Mouse (Mus musculus) urinary bladder, postnatal 14 days (tissue): ENCODE data around the gene Taf8.

Source experiments
- DNase-seq: peaks from one replicate; pipeline ENCODE4 v3.0.0; 2021; ENCODE audit warnings: low spot score

The Taf8 gene

GRCm38 (mm10) chr17:47484241-47484921 lies 17.7 kb downstream of the Taf8 start:
- peak; percentile 75 for DNase-seq

GRCm38 (mm10) chr17:47482401-47482800 lies 19.7 kb downstream of the Taf8 start:
- DNase-seq, result peak; percentile 87

DNA sequence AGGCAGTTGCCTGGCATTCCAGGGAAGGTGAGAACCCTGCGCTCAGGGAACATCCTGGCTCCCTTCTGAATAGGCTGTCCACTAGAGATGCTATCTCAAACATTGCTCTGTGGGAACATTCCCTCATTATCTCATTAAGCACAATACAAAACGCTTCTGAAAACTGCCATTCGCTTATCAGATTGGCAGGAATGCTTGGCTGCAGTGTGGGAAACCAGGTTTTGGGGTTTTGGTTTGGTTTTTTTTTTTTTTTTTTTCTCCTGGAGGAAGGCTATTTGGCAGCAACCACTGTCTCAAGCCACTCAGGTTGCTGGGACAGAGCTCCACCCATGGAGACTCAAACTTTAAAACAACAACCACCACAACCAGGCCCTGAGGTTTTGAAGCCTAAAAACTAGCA lies 22.2 kb downstream of the Taf8 start:
- no peak for DNase-seq

DNA sequence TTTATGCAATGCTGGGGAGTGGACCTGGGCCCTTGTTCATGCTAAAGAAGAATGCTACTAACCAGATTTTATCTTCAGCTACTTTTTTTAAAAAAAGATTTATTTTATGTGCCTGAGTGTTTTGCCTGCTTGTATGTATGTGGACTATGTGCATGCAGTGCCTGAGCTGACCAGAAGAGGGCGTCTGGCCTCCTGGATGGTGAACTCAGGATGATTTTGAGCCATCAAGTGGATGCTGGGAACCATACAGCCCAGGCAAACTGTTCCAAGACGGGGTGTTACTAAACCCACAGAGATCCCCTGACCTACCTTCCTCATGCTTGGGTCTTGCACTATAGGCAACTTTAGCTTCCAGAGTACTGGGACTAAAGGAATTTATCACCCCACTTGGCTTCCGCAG lies 26.4 kb downstream of the Taf8 start:
- DNase-seq, result no peak

DNA sequence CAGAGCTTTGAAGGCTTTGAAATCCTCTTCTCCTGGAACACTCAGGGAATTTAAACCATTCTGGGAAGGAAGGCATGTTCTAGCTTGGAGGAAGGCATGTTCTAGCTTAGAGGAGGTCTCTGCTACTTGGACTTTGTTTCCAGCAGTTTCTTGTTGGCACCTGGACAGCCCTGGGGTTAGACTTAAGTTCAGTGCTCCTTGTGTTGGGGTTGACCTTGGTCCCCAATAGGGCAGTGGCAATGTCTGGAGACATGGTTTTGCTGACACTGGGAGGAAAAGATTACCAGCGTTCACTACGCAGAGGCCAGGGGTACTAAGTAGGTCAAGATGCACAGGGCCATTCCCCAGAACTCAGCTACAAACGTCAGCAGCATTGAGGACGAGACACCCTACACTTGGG lies 26.9 kb downstream of the Taf8 start:
- DNase-seq, result no peak

DNA sequence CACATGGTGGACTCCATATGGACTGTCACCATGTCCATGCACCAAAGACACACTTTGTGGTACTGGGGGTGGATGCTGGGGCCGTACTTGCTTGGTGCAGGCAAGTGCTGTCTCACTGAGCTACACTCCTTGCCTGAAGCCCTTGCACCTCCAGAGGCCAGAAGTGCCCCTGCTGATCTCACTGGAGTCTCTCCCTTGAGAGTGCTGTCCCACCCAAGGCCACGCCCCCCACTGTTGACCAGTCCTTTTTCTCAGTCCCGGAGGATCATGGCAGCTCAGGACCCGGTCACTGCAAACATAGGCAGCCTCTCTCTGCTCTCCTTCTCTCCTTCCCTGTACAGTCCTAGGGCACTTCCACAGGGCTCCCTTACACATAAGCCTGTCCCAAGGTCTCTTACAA lies 27.8 kb downstream of the Taf8 start:
- no peak for DNase-seq

GRCm38 (mm10) chr17:47473434-47473974 lies 28.6 kb downstream of the Taf8 start:
- DNase-seq, result peak; percentile 64

DNA sequence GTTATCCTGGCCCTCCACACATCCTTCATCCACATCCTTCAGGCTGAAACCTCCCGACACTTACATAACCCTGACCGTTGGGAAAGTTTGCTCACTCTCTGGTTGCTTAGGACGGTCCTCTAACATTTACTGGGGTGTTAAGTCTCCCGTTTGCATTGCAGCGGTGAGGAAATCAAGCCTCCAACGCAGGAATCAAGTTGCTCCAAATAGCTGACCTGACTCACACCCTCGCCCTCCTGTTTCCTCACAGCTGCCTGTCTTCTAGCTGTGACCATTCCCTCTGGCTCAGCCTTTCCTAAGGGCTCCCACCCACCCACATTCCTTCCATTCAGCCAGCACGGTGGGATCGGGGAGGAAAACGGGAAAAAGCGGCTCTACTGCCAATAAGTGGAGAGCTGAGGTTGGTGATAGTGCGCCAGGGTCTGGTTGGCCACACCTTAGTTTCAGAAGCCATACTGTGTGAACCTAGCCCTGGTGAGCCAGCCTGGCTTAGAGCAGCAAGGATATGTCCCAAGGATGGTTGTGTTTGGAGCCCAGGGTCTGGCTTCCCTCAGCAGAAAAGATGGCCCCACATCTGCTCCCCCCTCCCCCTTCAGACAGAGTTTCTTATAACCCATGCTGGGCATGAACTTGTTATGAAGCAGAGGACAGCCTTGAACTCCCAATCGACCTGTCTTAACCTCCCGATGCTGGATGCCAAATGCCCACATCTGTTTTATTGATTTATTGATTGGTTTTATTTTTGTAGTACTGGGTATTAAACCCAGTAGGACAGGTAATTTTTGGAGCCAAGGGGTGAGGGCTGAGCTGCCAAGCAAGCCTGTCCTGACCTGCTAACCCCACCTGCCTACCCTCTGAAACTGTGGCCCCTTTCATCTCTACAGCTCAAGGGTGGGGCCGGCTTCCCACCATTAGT lies 29.4 kb downstream of the Taf8 start:
- peak; percentile 32 for DNase-seq

GRCm38 (mm10) chr17:47470686-47471085 lies 31.4 kb downstream of the Taf8 start:
- DNase-seq, result no peak

DNA sequence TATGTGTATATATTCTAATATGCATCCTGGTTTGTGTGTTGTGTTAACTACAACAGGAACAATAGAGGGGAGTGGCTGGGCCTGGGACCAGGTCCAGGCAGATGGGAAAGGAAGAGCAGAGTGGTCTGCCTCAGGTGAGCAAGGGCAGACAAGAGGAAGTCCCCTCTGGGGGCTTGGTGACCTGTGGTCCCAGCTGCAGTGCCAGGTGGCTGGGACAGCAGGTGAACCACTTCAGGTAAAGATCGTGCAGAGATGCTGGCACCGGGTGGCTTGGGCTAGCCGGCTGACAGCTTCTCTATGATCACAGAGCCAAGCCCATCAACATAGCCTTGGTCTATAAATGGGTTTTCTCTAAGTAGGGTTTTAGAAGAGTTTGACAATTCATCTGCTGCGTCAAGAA lies 32.0 kb downstream of the Taf8 start:
- DNase-seq, result no peak

DNA sequence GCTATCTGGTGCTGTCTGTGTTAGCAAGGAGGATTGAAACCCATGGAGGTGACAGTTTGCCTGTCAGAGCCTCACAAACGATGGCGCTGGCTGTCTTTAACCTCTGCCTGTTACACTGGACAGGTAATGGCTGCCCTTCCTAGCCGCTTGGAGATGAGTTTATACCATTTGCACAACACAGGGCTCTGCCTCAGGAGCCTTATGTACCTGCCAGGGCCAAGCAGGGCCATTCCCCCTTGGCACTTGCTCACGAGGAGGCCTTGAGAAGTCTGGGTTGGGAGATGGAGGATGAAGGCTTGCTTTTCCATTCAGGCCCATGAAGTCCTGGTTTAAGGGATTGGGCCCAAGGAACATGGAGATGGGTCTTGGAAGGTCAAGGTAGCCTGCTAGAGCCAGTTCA lies 32.5 kb downstream of the Taf8 start:
- DNase-seq, result no peak

DNA sequence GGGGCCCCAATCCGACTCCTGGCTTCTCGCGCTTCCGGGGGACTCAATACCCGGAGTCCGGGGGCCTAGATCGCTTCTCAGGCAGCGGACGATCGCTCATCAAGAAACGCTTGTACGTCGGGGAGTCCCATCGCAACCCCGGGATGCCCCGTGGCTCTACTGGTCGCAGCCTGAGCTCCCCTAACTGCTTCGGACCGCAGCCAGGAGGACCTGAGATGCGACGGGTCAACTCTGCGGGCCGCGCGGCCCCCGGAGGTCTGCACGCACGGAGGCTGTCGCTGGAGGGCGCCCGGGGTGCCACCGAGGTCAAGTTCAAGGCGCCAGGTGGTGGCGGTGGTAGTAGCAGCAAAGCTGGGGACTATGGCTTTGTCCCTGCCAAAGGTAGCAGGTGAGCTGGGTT lies 33.6 kb downstream of the Taf8 start:
- DNase-seq, result no peak

DNA sequence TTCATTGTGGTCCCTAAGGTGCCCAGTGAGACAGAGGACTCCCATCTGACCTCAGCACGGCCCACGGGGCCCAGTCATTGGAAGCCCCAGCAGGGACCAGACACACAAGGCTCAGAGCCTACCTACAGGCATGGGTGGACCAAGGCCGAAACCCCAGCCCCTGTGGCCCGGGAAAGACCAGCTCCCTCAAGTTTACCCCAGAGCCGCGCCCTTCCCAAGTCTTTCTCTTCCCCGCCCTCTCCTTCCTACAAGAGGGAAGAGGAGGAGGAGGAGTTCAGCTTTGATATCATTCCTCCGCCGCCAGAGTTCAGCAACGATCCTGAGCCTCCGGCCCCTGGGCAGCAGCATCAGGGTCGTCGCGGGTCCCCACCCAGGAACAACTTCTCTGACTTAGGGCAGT lies 34.0 kb downstream of the Taf8 start:
- no peak for DNase-seq

GRCm38 (mm10) chr17:47467659-47468058 lies 34.4 kb downstream of the Taf8 start:
- no peak for DNase-seq

DNA sequence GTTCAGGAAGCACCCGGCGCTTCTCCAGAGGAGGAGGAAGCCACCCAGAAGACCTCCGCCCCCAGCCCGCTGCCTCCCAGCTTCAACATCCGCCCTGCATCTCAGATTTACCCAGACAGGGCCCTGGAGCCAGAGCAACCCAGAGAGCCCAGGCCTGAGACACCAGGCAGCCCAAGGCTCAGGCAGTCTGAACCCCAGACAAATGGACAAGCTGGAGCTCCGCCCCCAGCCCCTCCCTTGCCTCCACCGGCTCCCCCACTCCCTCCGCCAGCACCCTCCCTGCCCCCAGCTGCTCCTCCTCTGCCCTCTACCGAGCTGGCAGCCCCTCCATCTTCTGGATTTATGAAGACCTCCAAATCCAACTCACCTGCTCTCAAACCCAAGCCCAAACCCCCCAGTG lies 35.8 kb downstream of the Taf8 start:
- DNase-seq, result no peak

GRCm38 (mm10) chr17:47465016-47465415 lies 37.1 kb downstream of the Taf8 start:
- DNase-seq, result no peak

DNA sequence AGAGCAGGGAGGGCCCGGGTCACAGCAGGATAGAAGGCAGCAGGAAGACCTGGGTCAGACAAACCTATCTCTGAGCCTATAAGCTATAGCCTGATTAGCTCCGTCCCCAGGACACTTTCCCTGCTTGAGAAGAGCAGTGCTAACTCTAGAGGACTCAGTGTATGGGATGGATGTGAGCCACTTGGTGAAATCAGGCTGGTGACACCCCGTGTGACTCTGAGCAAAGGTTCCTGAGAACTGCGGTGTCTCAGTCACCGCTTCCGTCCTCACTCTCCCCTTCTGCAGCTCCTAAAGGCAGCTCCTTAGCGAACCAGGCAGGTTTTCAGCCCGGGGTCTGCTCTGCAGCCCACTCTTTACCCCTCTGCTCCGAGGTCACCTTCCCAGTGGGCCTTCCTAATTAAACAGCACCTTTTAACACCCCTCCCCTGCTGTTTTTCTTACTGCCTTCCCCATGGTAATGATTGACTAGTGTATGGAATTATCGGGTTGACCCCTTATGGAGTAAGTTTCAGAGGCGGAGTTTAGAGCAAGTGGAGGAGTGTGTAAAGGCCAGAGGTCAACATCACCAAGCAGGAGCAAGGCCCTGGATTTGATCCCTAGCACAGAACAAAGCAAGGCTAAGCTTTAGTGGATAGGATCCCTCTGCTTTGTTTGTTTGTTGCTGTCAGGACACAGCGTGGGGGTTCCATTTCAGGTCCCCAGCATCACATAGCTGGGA lies 37.7 kb downstream of the Taf8 start:
- DNase-seq, result no peak

GRCm38 (mm10) chr17:47462728-47463388 lies 39.2 kb downstream of the Taf8 start:
- no peak for DNase-seq

- DNase-seq, result no peak
Observed at GRCm38 (mm10) chr17:47462209-47462608, 39.9 kb downstream of the Taf8 start.

DNA sequence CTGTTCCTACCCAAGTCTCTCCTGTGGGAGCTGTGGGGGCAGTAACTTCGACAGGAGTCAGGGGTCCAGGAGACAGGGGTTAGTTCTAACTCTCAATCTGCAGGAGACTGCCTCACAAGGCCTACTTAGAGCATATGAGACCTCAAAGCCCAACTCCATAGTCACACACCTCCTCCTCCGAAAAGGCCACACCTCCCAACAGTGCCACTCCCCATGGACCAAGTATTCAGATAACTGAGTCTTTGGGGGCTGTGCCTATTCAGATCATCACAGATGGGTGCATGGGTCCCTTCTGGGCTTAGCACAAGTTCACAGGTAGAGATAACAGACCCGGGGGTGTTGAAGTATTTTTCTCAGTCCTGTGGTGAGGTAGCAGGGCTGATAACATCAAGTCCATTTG lies 40.4 kb downstream of the Taf8 start:
- DNase-seq, result no peak

DNA sequence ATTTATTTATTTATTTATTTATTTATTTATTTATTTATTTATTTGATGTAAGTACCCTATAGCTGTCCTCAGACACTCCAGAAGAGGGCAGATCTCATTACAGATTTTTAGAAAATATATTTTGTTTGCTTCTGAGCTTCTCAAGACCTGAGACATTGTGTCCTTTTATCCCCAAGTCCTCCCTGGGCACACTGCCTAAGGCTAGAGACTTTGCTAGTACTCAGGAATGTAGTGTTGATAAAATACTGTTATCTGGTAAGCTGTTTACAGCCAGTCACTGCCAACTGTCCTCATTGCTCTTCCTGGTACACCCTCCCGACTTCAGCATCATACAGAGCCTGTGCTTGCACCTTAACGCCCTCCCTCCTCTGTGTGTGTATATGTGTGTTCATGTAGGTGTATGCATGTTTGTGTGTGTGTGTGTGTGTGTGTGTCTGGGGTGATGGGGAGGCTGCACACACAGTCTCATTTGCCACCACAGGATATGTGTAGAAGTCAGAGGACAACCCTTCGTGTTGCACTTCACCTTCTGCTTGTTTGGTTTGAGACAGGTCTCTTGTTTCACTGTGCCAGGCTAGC lies 42.7 kb downstream of the Taf8 start:
- DNase-seq, result no peak

DNA sequence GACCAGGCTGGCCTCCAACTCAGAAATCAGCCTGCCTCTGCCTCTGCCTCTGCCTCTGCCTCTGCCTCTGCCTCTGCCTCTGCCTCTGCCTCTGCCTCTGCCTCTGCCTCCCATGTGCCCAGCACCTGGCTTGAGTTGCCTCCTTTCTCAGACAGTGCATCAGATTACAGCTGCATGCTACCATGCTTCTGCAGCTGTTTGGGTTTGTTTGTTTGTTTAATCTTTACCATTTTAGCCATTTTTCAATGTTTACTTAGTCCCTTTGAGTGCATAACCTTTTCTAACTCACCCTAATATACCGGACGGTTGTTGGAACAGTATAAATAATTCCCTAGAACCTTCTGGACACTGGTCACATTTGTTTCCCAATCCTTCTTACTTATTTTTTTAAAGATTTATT lies 43.2 kb downstream of the Taf8 start:
- DNase-seq, result no peak
